Mouse (Mus musculus) megakaryocyte, embryonic 14.5 days (primary cell): ENCODE data around the gene Fam120c.

ENCODE experiments used
- FLI1 ChIP-seq: IDR thresholded peaks from 2 replicates; pipeline ENCODE4 v1.6.1; 2012; ENCODE audit warnings: low read length, inconsistent platforms, mixed read lengths
- GATA1 ChIP-seq: IDR thresholded peaks from 3 replicates; pipeline ENCODE4 v1.6.1; 2012; ENCODE audit warnings: mixed read lengths, low read length, inconsistent platforms, borderline replicate concordance

GRCm38 (mm10) chrX:151298329-151298728 lies 45.6 kb upstream of the Fam120c start:
- TF ChIP-seq GATA1 (no peak), FLI1 (no peak)
